Mouse (Mus musculus): ENCODE measurements around the gene Itln1. TPM values are rescaled to one million over a fixed set of nuclear protein-coding genes. Genes with fewer than 3 reads are reported as not detected.

Gene Itln1
- polyA plus RNA-seq, 1 experiment = 2,950 TPM

DNA sequence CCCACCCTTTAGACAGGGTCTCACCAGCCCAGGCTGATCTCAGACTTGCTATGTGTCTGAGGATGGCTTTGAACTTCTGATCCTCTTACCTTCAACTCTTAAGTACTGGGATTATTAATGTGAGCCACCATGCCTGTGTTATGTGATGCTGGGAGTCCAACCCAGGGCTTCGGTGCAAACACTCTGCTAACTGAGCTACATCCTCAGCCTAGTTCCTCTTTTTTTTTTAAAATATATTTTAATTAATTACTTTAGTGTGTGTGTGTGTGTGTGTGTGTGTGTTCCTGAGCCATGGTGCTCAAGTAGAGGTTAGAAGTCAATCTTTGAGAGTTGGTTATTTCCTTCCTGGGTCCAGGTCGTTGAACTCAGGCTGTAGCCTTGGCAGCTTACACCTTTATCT lies 27.9 kb upstream of the Itln1 start:
- no peaks in the 10 kb centered on the region for H3K4me1 ChIP-seq (ENCODE audit: control insufficient read depth, insufficient read depth, insufficient read length, low read length)

DNA sequence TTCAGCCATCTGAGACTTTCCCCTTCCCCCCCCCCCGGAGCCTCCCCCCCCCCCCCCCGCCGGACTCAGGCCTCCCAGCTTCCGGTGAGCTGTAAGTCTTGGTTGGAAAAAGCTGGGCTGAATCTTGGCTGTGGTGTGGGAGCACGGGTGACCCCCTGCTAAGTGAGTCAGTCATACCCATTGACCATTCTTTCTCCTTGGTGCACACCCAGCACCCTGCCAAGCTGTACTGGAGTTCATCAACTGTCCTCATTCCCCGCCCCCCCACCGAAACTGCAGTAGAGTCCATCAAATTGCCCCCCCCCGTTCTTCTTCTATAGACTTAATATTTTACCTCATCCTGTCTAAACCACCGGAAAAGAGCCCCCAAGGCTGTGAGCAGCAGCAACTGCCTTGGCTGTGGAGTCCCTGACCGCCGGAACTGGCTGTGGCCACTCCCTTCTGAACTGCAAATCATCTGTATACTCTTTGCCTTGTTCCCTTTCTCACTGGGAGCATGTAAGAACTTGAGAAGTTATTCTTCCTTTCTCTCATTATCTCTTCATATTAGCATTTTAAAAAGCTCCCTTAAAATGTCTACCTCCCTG lies 26.6 kb upstream of the Itln1 start:
- Histone ChIP-seq H3K4me3 (ENCODE audit: low read depth, low read length) (peak overlapping the region; percentile 34), H3K27ac (ENCODE audit: insufficient read depth, low read depth, low read length) (no peak overlapping the region), H3K27me3 (ENCODE audit: control insufficient read depth, insufficient read depth, low read length) (no peaks in the 10 kb centered on the region), H3K4me1 (ENCODE audit: control insufficient read depth, insufficient read depth, insufficient read length, low read length) (no peaks in the 10 kb centered on the region), H3K36me3 (ENCODE audit: control insufficient read depth, insufficient read depth, low read length) (no peaks in the 10 kb centered on the region)
- 58% methylated on average over 9 of the region's 11 CpGs for WGBS
- TF ChIP-seq CTCF (IDR thresholded peaks at IDR 0.05; ENCODE audit: extremely low read depth, insufficient read length, insufficient replicate concordance, low read depth, low read length) (no peak), POLR2A (IDR thresholded peaks at IDR 0.05; ENCODE audit: low read depth, low read length) (no peak)

More for the DNA sequence above, 27.9 kb upstream of the Itln1 start:
- 51% methylated on average over 2 of the region's 2 CpGs for WGBS
- Histone ChIP-seq H3K4me3 (ENCODE audit: low read depth, low read length) (no peak overlapping the region), H3K36me3 (ENCODE audit: control insufficient read depth, insufficient read depth, low read length) (no peaks in the 10 kb centered on the region), H3K27ac (ENCODE audit: insufficient read depth, low read depth, low read length) (no peak overlapping the region), H3K27me3 (ENCODE audit: control insufficient read depth, insufficient read depth, low read length) (no peaks in the 10 kb centered on the region)
- TF ChIP-seq CTCF (IDR thresholded peaks at IDR 0.05; ENCODE audit: extremely low read depth, insufficient read length, insufficient replicate concordance, low read depth, low read length) (no peak), POLR2A (IDR thresholded peaks at IDR 0.05; ENCODE audit: low read depth, low read length) (no peak)

DNA sequence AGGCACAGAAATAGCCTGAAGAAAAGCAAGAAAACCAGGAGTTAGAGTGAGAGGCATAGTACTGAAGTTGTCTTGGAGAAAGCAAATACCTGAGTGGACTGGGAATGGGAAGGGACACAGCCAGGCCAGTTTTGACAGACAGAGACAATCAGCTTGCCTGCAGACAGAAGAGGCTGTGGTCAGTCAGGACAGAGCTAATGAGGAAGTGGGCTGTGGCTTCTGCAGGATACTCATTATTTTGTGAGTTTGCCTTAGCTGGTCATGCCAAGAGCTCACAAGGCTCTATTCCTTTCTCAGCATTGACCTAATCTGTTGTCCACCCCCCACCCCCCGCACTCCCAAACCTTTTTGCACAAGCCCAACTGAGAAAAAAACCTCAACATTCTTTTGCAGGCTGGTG lies 26.1 kb upstream of the Itln1 start:
- TF ChIP-seq CTCF (IDR thresholded peaks at IDR 0.05; ENCODE audit: extremely low read depth, insufficient read length, insufficient replicate concordance, low read depth, low read length) = no peak
- no peak for TF ChIP-seq POLR2A (IDR thresholded peaks at IDR 0.05; ENCODE audit: low read depth, low read length)
- Histone ChIP-seq H3K27ac (ENCODE audit: insufficient read depth, low read depth, low read length) (no peak overlapping the region; the same call in 1 of the 2 replicates), H3K4me3 (ENCODE audit: low read depth, low read length) (no peak overlapping the region), H3K27me3 (ENCODE audit: control insufficient read depth, insufficient read depth, low read length) (no peaks in the 10 kb centered on the region), H3K4me1 (ENCODE audit: control insufficient read depth, insufficient read depth, insufficient read length, low read length) (no peaks in the 10 kb centered on the region), H3K36me3 (ENCODE audit: control insufficient read depth, insufficient read depth, low read length) (no peaks in the 10 kb centered on the region)
- WGBS = 81% methylated on average over 1 of the region's 1 CpGs

DNA sequence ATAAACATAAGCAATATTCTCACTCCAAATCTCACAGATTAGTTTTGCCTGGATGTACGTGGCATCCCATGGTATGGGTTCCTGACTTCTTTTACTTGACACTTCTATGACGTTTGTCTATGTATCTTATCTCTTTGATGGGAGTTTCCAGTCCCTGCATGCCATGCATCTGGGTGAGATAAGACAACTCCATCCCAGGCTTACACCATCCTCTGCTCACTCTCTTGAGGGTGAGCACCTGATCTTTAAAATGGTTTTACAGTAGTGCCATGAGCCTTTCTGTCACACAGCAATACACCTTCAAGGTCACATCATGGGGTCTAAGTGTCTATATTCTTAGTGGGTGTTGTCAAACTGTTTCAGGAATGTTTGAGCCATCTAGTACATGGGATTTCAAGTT lies 25.2 kb upstream of the Itln1 start:
- Histone ChIP-seq H3K27ac (ENCODE audit: insufficient read depth, low read depth, low read length) (no peak overlapping the region), H3K27me3 (ENCODE audit: control insufficient read depth, insufficient read depth, low read length) (no peaks in the 10 kb centered on the region), H3K36me3 (ENCODE audit: control insufficient read depth, insufficient read depth, low read length) (no peaks in the 10 kb centered on the region), H3K4me1 (ENCODE audit: control insufficient read depth, insufficient read depth, insufficient read length, low read length) (no peaks in the 10 kb centered on the region), H3K4me3 (ENCODE audit: low read depth, low read length) (no peak overlapping the region)
- 38% methylated on average over 2 of the region's 2 CpGs for WGBS
- TF ChIP-seq POLR2A (IDR thresholded peaks at IDR 0.05; ENCODE audit: low read depth, low read length) (no peak), CTCF (IDR thresholded peaks at IDR 0.05; ENCODE audit: extremely low read depth, insufficient read length, insufficient replicate concordance, low read depth, low read length) (no peak)

DNA sequence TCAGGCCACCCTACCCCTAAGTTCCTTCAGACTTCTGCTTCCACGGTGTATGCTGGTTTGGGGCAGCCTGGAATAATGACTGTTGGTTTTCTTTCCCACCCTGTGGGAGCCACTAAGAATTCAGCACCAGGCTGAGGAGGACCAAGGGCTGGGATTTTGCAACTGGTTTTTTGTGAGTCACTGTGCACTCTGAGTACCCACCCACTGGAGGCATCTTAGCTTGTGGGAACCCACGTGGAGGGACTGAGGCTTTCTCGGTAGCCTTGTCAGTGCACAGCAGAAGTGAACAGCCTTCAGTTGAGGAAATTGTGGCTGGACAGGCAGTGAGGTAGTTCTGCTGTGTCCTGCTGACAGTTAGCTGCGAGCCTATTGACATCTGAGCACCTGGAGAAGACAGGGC lies 23.8 kb upstream of the Itln1 start, which contains the start of gene Cd244a:
TSS of gene Cd244a (plus strand) at position 296 of the 400 bp plus-strand sequence.
- H3K27ac ChIP-seq (ENCODE audit: insufficient read depth, low read depth, low read length) = peak within 1 kb of the TSS; percentile 32; the same call in 1 of the 2 replicates
- H3K27me3 ChIP-seq (ENCODE audit: control insufficient read depth, insufficient read depth, low read length) = no peaks in the 10 kb centered on the region
- no peaks in the 10 kb centered on the region for H3K36me3 ChIP-seq (ENCODE audit: control insufficient read depth, insufficient read depth, low read length)
- no peaks in the 10 kb centered on the region for H3K4me1 ChIP-seq (ENCODE audit: control insufficient read depth, insufficient read depth, insufficient read length, low read length)
- TF ChIP-seq CTCF (IDR thresholded peaks at IDR 0.05; ENCODE audit: extremely low read depth, insufficient read length, insufficient replicate concordance, low read depth, low read length) (no peak), POLR2A (IDR thresholded peaks at IDR 0.05; ENCODE audit: low read depth, low read length) (no peak)
- 66% methylated on average over 4 of the region's 4 CpGs for WGBS
- peak within 1 kb of the TSS; percentile 45 for H3K4me3 ChIP-seq (ENCODE audit: low read depth, low read length)

DNA sequence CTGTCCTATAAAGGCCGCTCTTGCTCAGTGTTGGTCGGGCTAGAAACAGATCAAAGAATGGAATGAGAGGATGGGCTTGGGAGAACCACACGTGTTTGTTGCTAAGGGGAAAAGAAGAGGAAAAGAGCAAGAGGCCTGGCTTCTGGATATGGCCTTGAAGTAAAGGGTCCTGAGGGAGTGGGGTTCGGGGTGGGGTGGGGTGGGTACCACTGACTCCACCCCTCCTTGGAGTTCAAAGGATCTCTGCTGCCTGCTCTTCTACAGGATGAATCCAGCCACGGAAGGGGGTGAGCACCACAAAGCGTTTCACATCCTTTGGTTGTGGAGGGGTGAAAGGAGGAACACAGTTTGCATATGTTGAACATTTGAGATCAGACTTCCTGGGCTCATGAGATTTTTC lies 23.3 kb upstream of the Itln1 start:
- no peak overlapping the region for H3K4me3 ChIP-seq (ENCODE audit: low read depth, low read length)
- H3K36me3 ChIP-seq (ENCODE audit: control insufficient read depth, insufficient read depth, low read length) = no peaks in the 10 kb centered on the region
- H3K27ac ChIP-seq (ENCODE audit: insufficient read depth, low read depth, low read length) = peak overlapping the region; percentile 32; the same call in 1 of the 2 replicates
- TF ChIP-seq POLR2A (IDR thresholded peaks at IDR 0.05; ENCODE audit: low read depth, low read length) (no peak), CTCF (IDR thresholded peaks at IDR 0.05; ENCODE audit: extremely low read depth, insufficient read length, insufficient replicate concordance, low read depth, low read length) (no peak)
- H3K27me3 ChIP-seq (ENCODE audit: control insufficient read depth, insufficient read depth, low read length) = no peaks in the 10 kb centered on the region
- H3K4me1 ChIP-seq (ENCODE audit: control insufficient read depth, insufficient read depth, insufficient read length, low read length) = no peaks in the 10 kb centered on the region; the same call in 1 of the 2 replicates
- 68% methylated on average over 6 of the region's 6 CpGs for WGBS

DNA sequence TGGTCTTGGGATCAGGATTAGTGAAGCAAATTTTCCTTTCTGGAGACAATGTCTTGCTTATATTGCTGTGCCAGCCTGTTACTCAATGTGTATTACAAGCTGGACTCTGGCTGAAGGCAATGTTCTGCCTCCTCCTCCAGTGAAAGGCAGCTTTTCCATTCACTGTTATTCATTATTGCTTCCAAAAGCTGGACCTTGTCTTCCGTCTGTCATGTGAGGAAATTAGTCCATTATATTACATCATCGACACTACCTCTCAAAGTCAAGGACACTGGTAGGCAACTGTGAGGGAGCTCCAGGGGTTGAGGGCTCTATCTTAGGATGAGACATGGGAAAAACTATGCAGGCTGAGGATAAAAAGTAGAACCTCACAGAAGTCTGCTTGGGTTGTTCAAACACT lies 21.3 kb upstream of the Itln1 start:
- WGBS = 63% methylated on average over 2 of the region's 2 CpGs
- TF ChIP-seq CTCF (IDR thresholded peaks at IDR 0.05; ENCODE audit: extremely low read depth, insufficient read length, insufficient replicate concordance, low read depth, low read length) = no peak
- no peak for TF ChIP-seq POLR2A (IDR thresholded peaks at IDR 0.05; ENCODE audit: low read depth, low read length)

More for the DNA sequence above, 21.3 kb upstream of the Itln1 start:
- H3K4me3 ChIP-seq (ENCODE audit: low read depth, low read length) = no peak overlapping the region
- H3K27me3 ChIP-seq (ENCODE audit: control insufficient read depth, insufficient read depth, low read length) = no peaks in the 10 kb centered on the region
- no peaks in the 10 kb centered on the region for H3K36me3 ChIP-seq (ENCODE audit: control insufficient read depth, insufficient read depth, low read length)
- H3K27ac ChIP-seq (ENCODE audit: insufficient read depth, low read depth, low read length) = no peak overlapping the region
- H3K4me1 ChIP-seq (ENCODE audit: control insufficient read depth, insufficient read depth, insufficient read length, low read length) = peaks cover 3% of the 10 kb centered on the region; the same call in 1 of the 2 replicates
